ENCODE assay signal across 8 mouse cellular contexts in genomic region chr14:45389194-45389593, GRCm38 (mm10). TPM values are rescaled to one million over a fixed set of nuclear protein-coding genes. Genes with fewer than 3 reads are reported as not detected.
A peak's percentile ranks its signal among the peaks of the same experiment; 100 is the strongest.
DNase-seq lines count a peak whose midpoint lies in the region; ATAC-seq and TF ChIP-seq lines count a peak whose summit lies in the region.

No protein-coding gene starts in this region.

- H3K4me2 ChIP-seq in intestine, embryonic 15.5 days (replicated peaks) = peak overlapping the region; percentile 66
- peak overlapping the region; percentile 88 for H3K4me2 ChIP-seq in neural tube, embryonic 12.5 days (replicated peaks)

- H3K4me1 ChIP-seq in embryonic facial prominence, embryonic 10.5 days = peaks cover 19% of the 10 kb centered on the region
- H3K4me1 ChIP-seq in intestine, embryonic 15.5 days (replicated peaks) = 0 out of 2 replicates have a peak, but pooled peaks cover 6% of the 10 kb centered on the region
- H3K4me1 ChIP-seq in neural tube, embryonic 12.5 days = no peaks in the 10 kb centered on the region

- peak overlapping the region; percentile 92 for H3K4me3 ChIP-seq in left cerebral cortex, adult 2 months
- H3K4me3 ChIP-seq in embryonic facial prominence, embryonic 10.5 days = peak overlapping the region; percentile 87
- H3K4me3 ChIP-seq in intestine, embryonic 15.5 days (replicated peaks) = peak overlapping the region; percentile 74
- peak overlapping the region; percentile 78 for H3K4me3 ChIP-seq in neural tube, embryonic 12.5 days

- 0 out of 2 replicates have a peak, but pooled peaks cover 3% of the 10 kb centered on the region for H3K36me3 ChIP-seq in embryonic facial prominence, embryonic 10.5 days (replicated peaks)
- no peaks in the 10 kb centered on the region for H3K36me3 ChIP-seq in intestine, embryonic 15.5 days
- H3K36me3 ChIP-seq in neural tube, embryonic 12.5 days = no peaks in the 10 kb centered on the region

- no peak for TF ChIP-seq CTCF in left cerebral cortex, adult 2 months (IDR thresholded peaks at IDR 0.05)

- peak overlapping the region; percentile 79 for H3K9ac ChIP-seq in intestine, embryonic 15.5 days
- peak overlapping the region; percentile 86 for H3K9ac ChIP-seq in neural tube, embryonic 12.5 days

- intact Hi-C loops in left cerebral cortex, adult 2 months (cut with DNase I) = no loop called here
- intact Hi-C loops in left cerebral cortex, postnatal 25 days (cut with DNase I) = no loop called here
- intact Hi-C loops in left cerebral cortex, postnatal 10 days (cut with DNase I) = no loop called here

- no peaks in the 10 kb centered on the region for H3K27me3 ChIP-seq in embryonic facial prominence, embryonic 10.5 days (replicated peaks; ENCODE audit: low read depth, poor library complexity, severe bottlenecking)
- H3K27me3 ChIP-seq in intestine, embryonic 15.5 days (replicated peaks) = no peaks in the 10 kb centered on the region
- H3K27me3 ChIP-seq in neural tube, embryonic 12.5 days (replicated peaks) = no peaks in the 10 kb centered on the region

- no peaks in the 10 kb centered on the region for H3K9me3 ChIP-seq in embryonic facial prominence, embryonic 10.5 days
- H3K9me3 ChIP-seq in intestine, embryonic 15.5 days = no peaks in the 10 kb centered on the region
- H3K9me3 ChIP-seq in neural tube, embryonic 12.5 days = no peaks in the 10 kb centered on the region

- peak overlapping the region; percentile 93 for H3K27ac ChIP-seq in left cerebral cortex, adult 2 months
- peak overlapping the region; percentile 92 for H3K27ac ChIP-seq in embryonic facial prominence, embryonic 10.5 days (replicated peaks)
- H3K27ac ChIP-seq in intestine, embryonic 15.5 days = peak overlapping the region; percentile 88
- H3K27ac ChIP-seq in neural tube, embryonic 12.5 days = no peak overlapping the region

- ATAC-seq in intestine, embryonic 15.5 days = no peak; the same call in 1 of the 2 replicates
- ATAC-seq in neural tube, embryonic 12.5 days (ENCODE audit: low FRiP score, low read depth) = no peak
- ATAC-seq in monocyte, adult 5-6 weeks (replicated peaks; ENCODE audit: insufficient number of reproducible peaks, low FRiP score, low TSS enrichment, poor library complexity, severe bottlenecking) = no peak

- WGBS in embryonic facial prominence, embryonic 10.5 days = 41% methylated on average over 3 of the region's 3 CpGs
- WGBS in intestine, embryonic 15.5 days = 10% methylated on average over 3 of the region's 3 CpGs
- 26% methylated on average over 3 of the region's 3 CpGs for WGBS in neural tube, embryonic 12.5 days

- no peak for DNase-seq in left cerebral cortex, adult 2 months (ENCODE audit: extremely low spot score in 1 of 2, low spot score in 2 of 2)
- no peak for DNase-seq in left cerebral cortex, postnatal 25 days (ENCODE audit: low spot score in 2 of 2)
- DNase-seq in embryonic facial prominence, embryonic 10.5 days (ENCODE audit: low spot score) = no peak
- DNase-seq in layer of hippocampus, adult 9-11 months = no peak
- DNase-seq in left cerebral cortex, postnatal 10 days (ENCODE audit: extremely low spot score in 1 of 2, low spot score in 2 of 2) = no peak

RNA-seq across cellular contexts. Expression of gene Gnpnat1, which starts 15.5 kb away (rescaled TPM):
- 10 to 100 TPM; 14.7 to 18.8 TPM for total RNA-seq in left cerebral cortex, adult 2 months (2021)
- 10 to 100 TPM; 16.5 to 16.6 TPM for total RNA-seq in left cerebral cortex, postnatal 25 days (2021)
- polyA plus RNA-seq in embryonic facial prominence, embryonic 10.5 days (2016; fragmentation: Nextera tagmentation; extraction: Ambion mirVana) = 54.6 and 57.0 TPM in 2 replicates
- polyA plus RNA-seq in intestine, embryonic 15.5 days (2015; fragmentation: Nextera tagmentation; extraction: Ambion mirVana) = 60.0 and 69.2 TPM in 2 replicates
- polyA plus RNA-seq in neural tube, embryonic 12.5 days (2016; fragmentation: Nextera tagmentation; extraction: Ambion mirVana) = 29.2 and 30.9 TPM in 2 replicates
- total RNA-seq in monocyte, adult 5-6 weeks (2017) = 29.9 to 73.9 TPM (median 51.6 TPM) in 3 replicates
- 10 to 100 TPM; 13.0 to 16.3 TPM for total RNA-seq in left cerebral cortex, postnatal 10 days (2021)

RNA-seq across cellular contexts. Expression of gene Styx, which starts 38.3 kb away (rescaled TPM):
- 10 to 100 TPM; 11.0 to 14.3 TPM for total RNA-seq in left cerebral cortex, adult 2 months (2021)
- 10 to 100 TPM; 12.6 to 18.4 TPM for total RNA-seq in left cerebral cortex, postnatal 25 days (2021)
- 41.3 and 49.3 TPM in 2 replicates for polyA plus RNA-seq in embryonic facial prominence, embryonic 10.5 days (2016; fragmentation: Nextera tagmentation; extraction: Ambion mirVana)
- 52.6 and 56.9 TPM in 2 replicates for polyA plus RNA-seq in intestine, embryonic 15.5 days (2015; fragmentation: Nextera tagmentation; extraction: Ambion mirVana)
- 47.1 and 52.0 TPM in 2 replicates for polyA plus RNA-seq in neural tube, embryonic 12.5 days (2016; fragmentation: Nextera tagmentation; extraction: Ambion mirVana)
- 20.1 to 36.2 TPM (median 31.5 TPM) in 3 replicates for total RNA-seq in monocyte, adult 5-6 weeks (2017)
- 10 to 100 TPM; 15.2 to 22.0 TPM for total RNA-seq in left cerebral cortex, postnatal 10 days (2021)

RNA-seq across cellular contexts. Expression of gene Psmc6, which starts 59.6 kb away (rescaled TPM):
- total RNA-seq in left cerebral cortex, adult 2 months (2021) = 100 to 1,000 TPM in 1 of 2 experiments, 10 to 100 TPM in 1; 90.1 to 102 TPM
- 10 to 100 TPM; 93.0 to 97.0 TPM for total RNA-seq in left cerebral cortex, postnatal 25 days (2021)
- 206 and 210 TPM in 2 replicates for polyA plus RNA-seq in embryonic facial prominence, embryonic 10.5 days (2016; fragmentation: Nextera tagmentation; extraction: Ambion mirVana)
- 129 and 148 TPM in 2 replicates for polyA plus RNA-seq in intestine, embryonic 15.5 days (2015; fragmentation: Nextera tagmentation; extraction: Ambion mirVana)
- polyA plus RNA-seq in neural tube, embryonic 12.5 days (2016; fragmentation: Nextera tagmentation; extraction: Ambion mirVana) = 202 and 219 TPM in 2 replicates
- total RNA-seq in monocyte, adult 5-6 weeks (2017) = 158 to 185 TPM (median 171 TPM) in 3 replicates
- 100 to 1,000 TPM; 109 to 111 TPM for total RNA-seq in left cerebral cortex, postnatal 10 days (2021)
